Mouse (Mus musculus) thymus, adult 2 months (tissue): ENCODE measurements at regions not wholly inside any gene's neighbourhood (a gene's known extent, or its start where the extent isn't known, plus 50 kb on each side); places are given as distances from the start of the nearest gene placed in this dataset.

Experiments used
- DNase-seq: peaks from one replicate; pipeline ENCODE4 v3.0.0; 2021
- H3K27ac ChIP-seq: fragments of 200-500 bp; 2 replicates; pipeline ENCODE4 v1.5.1; 2012; ENCODE audit warnings: low read length, control low read depth; ENCODE audit not compliant: control insufficient read depth, insufficient read depth
- H3K27me3 ChIP-seq: fragments of 200-500 bp; 2 replicates; pipeline ENCODE4 v1.6.1; 2012; ENCODE audit warnings: mild to moderate bottlenecking, low read length, moderate library complexity, mixed read lengths; ENCODE audit not compliant: control insufficient read depth, insufficient read depth
- H3K36me3 ChIP-seq: fragments of 200-500 bp; 2 replicates; pipeline ENCODE4 v1.6.1; 2012; ENCODE audit warnings: mild to moderate bottlenecking, low read length, moderate library complexity; ENCODE audit not compliant: control insufficient read depth, insufficient read depth
- H3K4me1 ChIP-seq: fragments of 200-500 bp; replicated peaks from 2 replicates; pipeline ENCODE4 v1.6.1; 2012; ENCODE audit warnings: low read length; ENCODE audit not compliant: control insufficient read depth, insufficient read depth
- H3K4me3 ChIP-seq: fragments of 200-500 bp; 2 replicates; pipeline ENCODE4 v1.5.1; 2012; ENCODE audit warnings: mild to moderate bottlenecking, low read length, control low read depth, moderate library complexity; ENCODE audit not compliant: control insufficient read depth, insufficient read depth
- CTCF ChIP-seq: fragments of 200-500 bp; IDR thresholded peaks from 2 replicates; pipeline ENCODE4 v1.5.1; 2012; ENCODE audit warnings: mild to moderate bottlenecking, control low read depth, low read length, moderate library complexity, borderline replicate concordance; ENCODE audit not compliant: control insufficient read depth, poor library complexity, insufficient read depth; ENCODE audit errors: extremely low read depth
- POLR2A ChIP-seq: fragments of 200-500 bp; IDR thresholded peaks from 2 replicates; pipeline ENCODE4 v1.6.1; 2012; ENCODE audit warnings: mild to moderate bottlenecking, low read length, control low read depth, moderate library complexity; ENCODE audit not compliant: control insufficient read depth, poor library complexity, insufficient read depth; ENCODE audit errors: extremely low read depth
- WGBS: fragments of 180-500 bp; shearing (Covaris S2); methylation state at CpG from one replicate; pipeline ENCODE4 v1.1.7; 2018; 5-methylcytosine and 5-hydroxymethylcytosine counted together

- H3K4me1 ChIP-seq = no peaks in the 10 kb centered on the region
- no peaks in the 10 kb centered on the region for H3K27me3 ChIP-seq
- H3K4me3 ChIP-seq = no peak overlapping the region
- DNase-seq = no peak
- H3K36me3 ChIP-seq = no peaks in the 10 kb centered on the region
- whole genome bisulfite sequencing = 75% methylated on average over 8 of the region's 8 CpGs
- no peak overlapping the region for H3K27ac ChIP-seq
- TF ChIP-seq CTCF = no peak
- no peak for TF ChIP-seq POLR2A
These were observed 172.2 kb downstream of the Gm12728 start for GRCm38 (mm10) chr4:105961686-105962360.

- WGBS = 11% methylated on average over 7 of the region's 7 CpGs
- no peaks in the 10 kb centered on the region for H3K4me1 ChIP-seq
- TF ChIP-seq POLR2A (no peak), CTCF (no peak)
These were observed 172.9 kb downstream of the Gm12728 start for GRCm38 (mm10) chr4:105962542-105962941.

GRCm38 (mm10) chr4:105968324-105968723 lies 178.7 kb downstream of the Gm12728 start:
- Histone ChIP-seq H3K4me1 (no peaks in the 10 kb centered on the region), H3K27me3 (no peaks in the 10 kb centered on the region), H3K27ac (no peak overlapping the region), H3K4me3 (no peak overlapping the region), H3K36me3 (no peaks in the 10 kb centered on the region)
- 79% methylated on average over 4 of the region's 4 CpGs for WGBS
- no peak for TF ChIP-seq POLR2A
- no peak for TF ChIP-seq CTCF
- no peak for DNase-seq

More at GRCm38 (mm10) chr4:105962542-105962941, 172.9 kb downstream of the Gm12728 start:
- Histone ChIP-seq H3K4me3 (no peak overlapping the region), H3K36me3 (no peaks in the 10 kb centered on the region), H3K27ac (no peak overlapping the region), H3K27me3 (no peaks in the 10 kb centered on the region)
- DNase-seq = no peak

GRCm38 (mm10) chr4:105969628-105970027 lies 180.0 kb downstream of the Gm12728 start:
- DNase-seq = no peak
- no peak overlapping the region for H3K4me3 ChIP-seq
- no peak overlapping the region for H3K27ac ChIP-seq
- TF ChIP-seq POLR2A (no peak), CTCF (no peak)
- 87% methylated on average over 2 of the region's 2 CpGs for WGBS
- H3K27me3 ChIP-seq = no peaks in the 10 kb centered on the region
- no peaks in the 10 kb centered on the region for H3K4me1 ChIP-seq
- no peaks in the 10 kb centered on the region for H3K36me3 ChIP-seq

- no peak for TF ChIP-seq POLR2A
- TF ChIP-seq CTCF = no peak
- H3K27ac ChIP-seq = no peak overlapping the region
- H3K4me3 ChIP-seq = no peak overlapping the region
- no peaks in the 10 kb centered on the region for H3K4me1 ChIP-seq
- no peaks in the 10 kb centered on the region for H3K27me3 ChIP-seq
- no peaks in the 10 kb centered on the region for H3K36me3 ChIP-seq
- DNase-seq = no peak
- WGBS = 80% methylated on average over 3 of the region's 3 CpGs
These were observed 180.4 kb downstream of the Gm12728 start for GRCm38 (mm10) chr4:105970056-105970455.

GRCm38 (mm10) chr4:105972736-105973135 lies 183.1 kb downstream of the Gm12728 start:
- TF ChIP-seq CTCF = no peak
- no peak for TF ChIP-seq POLR2A
- DNase-seq = no peak
- Histone ChIP-seq H3K27me3 (no peaks in the 10 kb centered on the region), H3K4me3 (no peak overlapping the region), H3K27ac (no peak overlapping the region), H3K36me3 (no peaks in the 10 kb centered on the region), H3K4me1 (no peaks in the 10 kb centered on the region)
- WGBS = 96% methylated on average over 3 of the region's 3 CpGs
